Mouse (Mus musculus) T-helper 1 cell (primary cell): ENCODE data around the gene Gm4353.
"Not testable (repeated sequence)": the region's sequence is repeated elsewhere in the genome, so short reads cannot be mapped to it uniquely, and the experiment has no call there.

Experiments used
- in situ Hi-C: fragments of 300-600 bp; cut with MboI, MseI; formaldehyde crosslinking; loops from one replicate; pipeline ENCODE4 v1.15.1; 2025; ENCODE audit warnings: high pct_unique_total_duplicates

Gene Gm4353

DNA sequence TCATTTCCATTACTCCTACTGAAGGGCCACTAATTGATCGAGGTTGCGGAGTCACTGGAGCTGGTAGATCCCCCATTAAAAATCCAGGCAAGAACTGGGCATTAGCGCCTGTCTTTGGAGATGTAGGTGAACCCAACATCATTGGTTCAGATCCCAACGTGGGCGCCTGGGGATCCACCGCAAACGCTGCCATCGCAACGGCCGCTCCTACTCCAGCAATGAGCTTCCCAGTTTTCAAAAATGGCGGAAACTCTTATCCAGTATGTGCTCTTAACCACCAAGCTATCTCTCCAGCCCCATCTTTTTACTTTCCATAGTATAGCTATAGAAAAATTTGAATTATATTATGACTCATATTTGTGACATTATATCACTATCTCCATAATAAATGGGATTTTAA lies at the start of gene Gm4353:
Gm4353 (minus strand) TSS at position 270 of the 400 bp plus-strand sequence.
- in situ Hi-C loops: not testable (repeated sequence)

DNA sequence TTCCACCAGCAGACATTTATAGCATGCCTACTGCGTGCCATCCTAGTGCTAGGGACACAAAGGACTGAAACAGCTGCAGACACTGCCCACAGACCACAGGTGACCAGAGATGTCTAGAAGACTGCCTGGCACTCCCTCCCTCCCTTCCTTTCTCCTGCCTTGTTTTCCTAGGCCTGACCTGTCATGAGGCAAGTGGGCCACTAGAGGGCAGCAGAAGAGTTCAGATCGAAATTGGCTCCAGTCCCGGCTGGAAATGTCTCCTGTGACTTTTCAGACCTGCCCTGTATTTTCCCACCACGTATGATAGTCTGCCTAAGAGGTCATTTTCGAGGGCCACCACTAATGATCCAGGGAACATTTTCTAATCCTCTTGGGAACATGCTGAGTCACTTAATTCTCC lies 47.6 kb upstream of the Gm4353 start:
- in situ Hi-C loops: no loop called here

DNA sequence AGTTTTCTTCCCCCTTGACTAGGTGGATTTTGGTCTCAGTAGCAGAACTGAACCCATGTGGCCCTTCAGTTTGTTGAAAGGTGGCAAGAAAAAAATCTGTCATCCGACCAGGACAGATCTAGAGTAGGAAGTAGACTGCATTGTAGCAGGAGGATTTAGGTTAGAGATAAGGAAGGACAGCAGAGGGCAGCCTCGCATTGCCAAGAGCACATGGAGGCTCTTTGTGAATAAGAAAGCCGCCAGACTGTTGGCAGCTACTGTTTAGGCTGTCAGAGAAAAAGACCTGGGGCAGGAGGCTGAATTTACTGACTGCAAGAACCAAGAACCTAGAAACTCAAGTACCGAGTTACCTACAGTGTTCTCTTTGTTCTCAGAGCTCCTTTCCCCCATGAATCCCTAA lies 47.0 kb upstream of the Gm4353 start:
- in situ Hi-C loops: no loop called here

DNA sequence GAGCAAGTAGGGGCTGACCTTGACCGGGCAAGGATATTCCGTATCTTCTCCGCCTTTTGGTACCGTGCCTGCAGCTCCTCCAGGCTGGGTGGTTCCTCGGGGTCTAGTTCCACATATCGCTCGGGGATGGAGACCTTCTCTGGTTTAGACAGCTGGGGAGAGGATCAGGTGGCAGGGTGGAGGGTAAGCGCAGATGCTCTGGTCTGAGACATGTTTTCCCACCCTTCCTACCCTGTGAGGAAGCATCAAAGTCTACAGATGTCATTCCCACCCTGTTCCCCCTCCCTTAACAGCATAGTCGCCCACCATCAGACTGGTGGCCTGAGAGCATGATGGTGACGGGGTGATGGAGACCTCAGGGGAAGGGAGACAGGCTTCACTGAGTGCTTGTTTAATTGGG lies 44.9 kb upstream of the Gm4353 start:
- in situ Hi-C loops: no loop called here

DNA sequence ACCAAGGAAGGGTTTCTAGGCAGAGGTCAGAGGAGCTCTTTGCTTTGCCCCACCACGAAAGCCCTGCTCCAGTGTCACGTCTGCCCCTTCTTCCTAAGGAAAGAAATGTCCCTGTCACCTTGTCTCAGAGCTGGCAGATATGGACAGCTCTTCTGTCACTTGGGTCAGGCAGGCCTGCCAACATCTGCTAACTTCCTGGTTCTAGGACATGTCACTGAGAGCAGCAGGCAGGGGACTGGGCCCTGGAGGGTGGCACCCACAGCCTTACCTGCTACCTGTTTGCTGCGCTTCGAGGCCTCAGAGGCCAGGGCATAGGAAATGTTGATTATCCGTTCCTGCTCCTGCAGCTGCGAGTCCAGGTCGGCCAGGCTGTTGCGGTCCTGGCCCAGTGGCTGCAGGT lies 43.9 kb upstream of the Gm4353 start:
- in situ Hi-C loops: no loop called here

DNA sequence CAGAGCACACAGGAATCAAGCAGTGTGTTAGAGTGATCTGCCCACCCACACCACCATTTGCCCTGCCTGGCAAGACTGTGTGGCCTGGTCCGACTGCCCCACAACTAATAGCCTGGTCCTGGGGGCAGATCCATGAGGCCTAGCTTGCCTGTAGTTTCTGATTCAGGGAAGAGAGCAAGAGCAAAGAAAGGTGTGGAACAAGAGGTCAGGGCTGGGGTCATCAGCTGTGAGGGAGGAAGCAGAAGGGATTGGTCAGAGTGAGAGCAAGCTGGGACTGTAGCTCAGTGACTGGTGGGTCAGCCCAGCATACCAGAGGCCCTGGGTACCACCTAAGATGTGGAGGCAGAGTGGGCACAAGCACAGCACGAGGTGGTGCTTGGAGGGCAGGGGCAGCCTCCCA lies 42.6 kb upstream of the Gm4353 start:
- in situ Hi-C loops: no loop called here

DNA sequence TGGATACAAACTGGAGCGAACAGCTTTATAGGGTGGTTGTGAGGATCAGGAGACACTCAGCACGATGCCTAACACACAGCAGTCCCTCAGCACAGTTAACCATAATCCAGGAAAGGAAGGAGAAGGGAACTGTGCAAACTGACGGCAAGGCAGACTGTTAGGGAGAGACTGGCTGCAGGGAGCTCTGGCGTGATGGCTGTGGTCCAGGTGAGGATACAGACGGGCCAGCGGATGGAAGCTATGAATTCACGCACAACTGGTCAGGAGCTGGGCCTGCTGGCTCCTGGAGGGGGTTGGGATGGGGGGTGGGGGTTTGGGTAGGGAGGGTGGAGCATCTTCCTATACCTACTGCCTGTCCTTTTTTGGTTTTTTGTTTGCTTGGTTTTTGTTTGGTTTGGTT lies 41.2 kb upstream of the Gm4353 start:
- in situ Hi-C loops: no loop called here

DNA sequence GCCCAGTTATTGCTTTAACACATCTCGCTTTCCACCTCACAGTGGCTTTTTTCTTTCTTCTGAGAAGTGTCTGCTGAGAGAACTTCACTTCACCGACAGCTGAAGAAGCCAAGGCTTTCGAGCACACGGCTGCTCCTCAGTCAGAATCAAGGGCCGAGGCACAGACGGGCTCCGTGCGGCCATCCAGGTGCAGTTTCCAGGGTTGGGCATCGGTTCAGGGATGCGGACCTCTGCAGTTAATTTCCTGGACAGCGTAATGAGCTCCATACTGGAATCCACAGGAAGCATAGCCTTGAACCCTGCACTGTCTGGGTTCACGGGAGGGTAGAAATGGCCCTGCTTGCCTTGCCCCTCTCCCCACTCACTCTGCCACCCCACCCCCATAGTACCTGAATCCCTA lies 39.6 kb upstream of the Gm4353 start:
- in situ Hi-C loops: no loop called here

DNA sequence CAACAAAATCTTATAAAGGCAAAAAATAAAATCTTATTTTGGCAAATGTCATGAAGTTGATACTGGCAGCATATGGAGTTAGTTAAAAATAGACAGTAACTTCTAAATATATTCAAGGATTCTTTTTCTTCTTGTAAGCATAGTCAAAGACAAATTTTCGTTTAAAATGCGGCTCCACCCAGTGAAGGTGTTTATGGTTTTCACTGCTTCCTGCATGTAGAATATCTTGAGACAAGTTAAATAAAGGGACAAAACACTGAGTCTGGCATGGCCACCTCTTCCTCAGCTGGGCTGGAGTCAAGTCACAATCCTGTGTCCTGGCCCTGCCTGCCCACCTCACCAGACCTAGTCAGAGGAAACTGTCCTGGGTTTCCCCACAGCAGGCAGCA lies 39.2 kb upstream of the Gm4353 start:
- in situ Hi-C loops: no loop called here

DNA sequence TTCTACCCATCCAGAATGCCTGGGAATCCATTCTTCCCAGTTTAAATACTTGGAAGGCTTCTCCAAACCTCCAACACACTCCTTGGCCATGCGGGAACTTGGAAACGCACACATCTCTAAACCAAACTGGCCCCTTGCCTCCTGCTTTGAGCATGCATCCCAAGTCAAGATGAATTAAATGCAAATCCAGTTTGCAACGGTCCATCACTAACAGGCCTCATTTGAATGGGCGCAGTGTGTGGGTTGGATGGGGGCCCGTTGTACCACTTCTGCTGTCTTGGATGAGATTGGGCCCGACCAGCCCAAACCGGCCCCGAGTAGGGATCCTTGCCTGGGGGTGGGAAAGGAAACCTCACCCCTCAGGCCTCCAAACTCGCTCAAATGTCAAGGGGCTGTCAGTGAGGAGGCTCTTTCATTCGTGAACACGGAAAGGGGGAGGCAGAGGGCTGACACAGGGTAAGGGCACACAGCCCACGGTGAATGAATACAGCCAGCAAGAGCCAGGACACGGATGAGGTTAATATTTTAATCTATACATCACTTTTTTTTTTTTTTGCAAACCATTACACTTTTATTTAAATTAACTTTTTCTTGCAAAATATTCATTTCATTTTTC lies 38.7 kb upstream of the Gm4353 start:
- in situ Hi-C loops: no loop called here

DNA sequence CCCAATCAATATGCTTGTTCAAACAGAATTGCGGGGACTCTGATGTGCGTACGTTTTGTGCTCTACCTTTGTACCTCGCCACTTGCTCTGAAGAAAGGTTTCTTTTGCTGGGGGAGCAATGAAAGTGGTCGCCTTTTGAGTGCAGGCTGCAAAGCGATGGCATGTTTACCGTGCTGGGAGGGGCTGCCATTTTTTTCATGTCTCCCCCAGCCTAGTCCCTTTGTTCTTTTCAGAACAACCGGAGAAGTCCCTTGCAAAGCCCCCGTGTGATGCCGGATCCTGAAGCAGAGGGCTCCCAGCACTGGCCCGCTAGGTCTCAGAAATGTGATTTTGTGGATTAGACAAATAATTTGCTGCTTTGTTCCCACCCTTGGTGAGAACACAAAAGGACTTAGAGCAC lies 36.8 kb upstream of the Gm4353 start:
- in situ Hi-C loops: no loop called here

DNA sequence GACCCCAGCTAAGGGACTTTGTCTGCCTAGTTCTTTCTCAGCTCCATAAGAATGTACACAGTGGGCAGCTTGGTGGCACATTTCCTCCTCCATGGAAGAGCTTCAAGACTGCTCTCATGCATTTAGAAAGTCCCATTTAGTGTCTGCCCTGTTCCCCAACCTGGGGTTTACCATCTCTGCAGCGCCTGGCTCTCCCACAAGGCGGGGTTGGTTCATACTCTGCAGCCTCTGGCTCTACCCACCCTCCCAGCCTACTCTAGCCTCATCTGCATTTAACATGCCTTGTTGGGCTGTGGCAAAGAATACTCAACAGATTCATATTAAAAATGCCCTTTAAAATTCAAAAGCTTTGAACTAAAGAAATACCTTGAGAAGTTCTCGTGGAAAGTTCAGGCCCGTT lies 36.3 kb upstream of the Gm4353 start:
- in situ Hi-C loops: no loop called here

DNA sequence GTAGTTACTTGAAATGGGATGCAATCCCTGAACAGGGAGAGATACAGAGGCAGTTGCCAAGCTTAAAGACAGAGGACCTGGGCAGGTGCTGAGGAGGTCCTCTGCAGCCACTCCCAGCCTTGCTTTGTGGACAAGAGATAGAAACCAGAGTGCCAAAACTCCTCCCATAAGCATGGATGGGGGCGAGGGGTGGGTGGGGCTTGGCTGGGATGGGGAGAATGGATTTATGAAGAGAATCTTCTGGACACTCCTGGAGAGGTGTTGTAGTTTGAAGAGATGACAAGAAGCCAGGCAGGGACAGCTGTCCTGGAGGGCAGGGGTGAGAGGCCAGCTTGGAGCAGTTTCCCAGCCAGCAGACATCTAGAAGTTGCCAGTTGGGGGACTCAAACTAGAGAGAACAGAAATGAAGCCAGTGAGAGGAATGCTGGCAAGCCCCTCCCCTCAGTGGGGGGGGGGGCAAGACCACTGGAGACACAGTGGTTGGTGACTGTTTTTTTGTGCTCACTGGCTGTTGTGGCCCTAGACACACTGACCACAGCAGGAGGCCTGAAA lies 34.9 kb upstream of the Gm4353 start:
- in situ Hi-C loops: no loop called here

DNA sequence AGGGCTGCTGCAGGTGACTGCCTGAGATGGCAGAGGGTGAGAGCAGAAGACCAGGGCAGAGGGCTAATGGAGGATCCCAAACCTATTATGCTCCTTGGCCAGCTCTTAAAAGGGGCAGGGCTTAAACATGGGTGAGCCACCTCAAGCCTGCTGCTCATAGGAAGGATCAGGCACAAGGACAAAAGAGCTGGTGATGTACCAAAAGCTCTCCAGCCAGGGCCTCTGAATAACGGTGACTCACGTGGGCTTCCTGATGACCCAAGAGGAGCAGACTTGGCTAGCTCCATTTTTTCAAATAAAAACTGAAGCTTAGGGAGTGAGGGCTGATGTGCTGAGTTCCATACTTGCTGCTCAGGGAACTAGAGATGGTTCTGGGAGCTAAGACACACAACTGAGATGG lies 31.6 kb upstream of the Gm4353 start:
- in situ Hi-C loops: no loop called here

DNA sequence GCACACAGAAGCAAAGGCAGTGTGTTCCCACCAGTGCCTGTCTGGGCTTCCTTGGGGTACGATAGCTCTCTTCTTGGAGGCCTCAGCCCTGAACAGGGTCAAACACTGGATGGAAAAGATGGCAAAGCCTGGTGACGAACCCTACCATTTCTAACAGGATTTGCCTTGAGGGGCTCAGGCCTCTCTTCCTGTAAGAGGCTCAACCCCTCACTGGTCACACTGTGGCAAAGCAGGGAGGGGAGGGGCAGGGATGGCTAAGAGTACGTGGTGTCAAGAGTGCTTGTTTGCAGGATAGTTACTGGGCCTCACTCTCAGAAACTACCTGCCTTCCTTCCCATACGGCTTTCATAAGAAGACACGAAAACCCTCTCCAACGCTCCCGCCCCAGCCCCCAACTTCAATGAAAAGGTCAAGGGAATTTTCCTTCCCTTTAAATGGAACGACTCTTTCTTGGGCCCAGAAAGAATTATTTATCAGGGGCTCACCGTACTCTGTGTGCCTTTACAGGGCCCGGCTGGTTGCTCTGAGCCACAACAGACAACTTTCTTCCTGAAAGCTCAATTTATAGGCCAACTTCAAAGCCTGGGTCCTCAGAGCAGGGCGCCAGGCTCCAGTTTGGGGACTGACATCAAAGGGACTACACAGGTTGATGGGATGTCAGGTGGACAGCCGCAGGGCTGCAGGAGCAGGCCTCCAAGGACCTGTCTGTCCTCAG lies 30.9 kb upstream of the Gm4353 start:
- in situ Hi-C loops: no loop called here

DNA sequence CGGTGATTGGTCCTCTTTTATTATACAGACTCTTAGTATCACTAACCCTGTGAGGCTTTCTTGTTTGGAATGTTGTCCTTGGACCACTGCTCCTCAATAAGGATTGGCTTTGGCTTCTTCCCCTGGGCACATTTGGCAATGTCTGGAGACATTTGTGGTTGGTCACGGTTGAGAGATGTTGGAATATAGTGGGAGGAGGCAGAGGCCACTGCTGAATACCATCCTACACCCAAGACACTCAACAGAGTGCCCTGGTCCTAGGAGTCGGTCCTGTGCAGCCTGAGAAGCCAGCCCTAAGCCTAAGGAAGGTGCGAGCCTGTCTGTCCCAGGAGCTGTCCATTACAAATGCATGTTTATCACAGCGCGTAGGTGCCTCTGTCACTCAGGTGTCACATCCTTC lies 27.1 kb upstream of the Gm4353 start:
- in situ Hi-C loops: no loop called here

DNA sequence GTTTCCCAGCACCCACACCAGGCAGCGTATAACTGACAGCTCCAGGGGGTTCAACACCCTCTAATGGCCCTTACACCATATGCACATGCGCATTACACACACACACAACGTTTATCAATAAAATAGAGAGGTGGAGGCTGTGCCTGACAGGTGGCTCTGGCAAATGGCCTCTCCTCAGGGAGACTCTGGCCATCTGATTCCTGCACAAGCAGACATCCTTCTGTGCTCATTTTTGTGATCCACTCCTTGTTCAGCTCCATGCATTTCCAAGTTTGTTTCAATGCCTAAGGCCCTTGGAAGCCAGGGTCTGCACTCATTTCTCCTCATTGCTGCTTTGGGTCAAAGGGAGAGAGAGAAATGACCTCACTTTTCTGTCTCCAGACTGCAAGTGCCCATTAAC lies 26.2 kb upstream of the Gm4353 start:
- in situ Hi-C loops: no loop called here

DNA sequence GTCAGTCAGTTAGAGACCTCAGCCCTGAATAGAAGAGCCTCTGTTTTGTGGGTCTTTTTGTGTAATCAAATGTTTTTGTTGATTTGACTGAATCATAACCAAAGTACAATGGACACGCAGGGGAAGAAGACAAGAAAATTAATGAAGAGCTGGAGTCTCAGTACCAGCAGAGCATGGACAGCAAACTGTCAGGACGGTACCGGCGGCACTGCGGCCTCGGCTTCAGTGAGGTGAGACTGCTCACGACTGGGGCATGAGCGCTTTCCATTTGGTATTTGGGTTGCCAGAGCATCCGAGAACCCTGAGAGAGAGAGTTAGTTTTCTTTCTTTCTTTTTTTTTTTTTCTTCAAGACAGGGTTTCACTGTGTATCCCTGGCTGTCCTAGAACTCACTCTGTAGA lies 18.7 kb upstream of the Gm4353 start:
- in situ Hi-C loops: no loop called here

DNA sequence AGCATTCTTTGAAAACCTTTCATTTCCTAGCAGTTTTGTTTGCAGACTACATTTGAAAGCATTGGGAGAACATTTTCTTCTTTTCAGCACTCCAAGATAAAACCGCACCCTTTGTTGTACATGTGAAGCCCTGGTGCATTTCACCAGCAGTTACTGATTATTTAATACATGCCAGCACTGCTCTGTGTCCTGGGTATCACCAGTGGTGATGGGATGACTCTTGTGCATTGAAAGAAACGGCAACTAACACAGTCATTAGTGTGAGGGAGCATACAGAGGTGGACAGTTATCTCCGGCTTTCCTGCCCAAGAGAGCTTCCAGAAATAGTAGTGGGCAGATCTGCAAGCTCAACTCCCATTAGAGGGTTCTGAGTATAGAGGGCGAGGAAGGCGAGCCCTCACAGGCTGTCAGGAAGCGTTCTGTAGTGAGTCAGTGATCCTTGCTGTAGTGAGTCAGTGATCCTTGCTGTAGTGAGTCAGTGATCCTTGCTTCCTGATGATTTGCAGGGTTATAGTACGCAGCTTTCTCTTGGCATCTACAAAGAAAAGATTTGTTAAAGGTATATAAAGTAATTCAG lies 15.6 kb upstream of the Gm4353 start:
- in situ Hi-C loops: no loop called here

DNA sequence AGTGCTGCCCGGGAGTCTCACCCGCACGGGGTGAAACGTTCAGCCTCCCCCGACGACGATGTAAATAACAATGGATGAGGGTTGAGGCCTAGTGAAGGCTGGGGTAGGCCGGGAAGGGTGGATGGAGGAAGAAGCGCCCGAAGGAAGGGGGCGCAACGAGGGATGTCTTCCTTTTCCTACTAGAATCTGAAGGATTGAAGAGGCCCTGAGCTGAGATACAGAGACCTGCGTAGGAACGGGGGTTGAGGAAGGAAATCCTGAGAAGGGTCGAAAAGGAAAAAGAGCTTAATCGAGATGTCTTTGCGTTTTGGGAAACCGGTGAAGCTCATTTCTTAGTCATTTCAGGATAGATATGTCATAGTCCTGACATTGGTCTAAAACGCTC lies 9.0 kb upstream of the Gm4353 start:
- in situ Hi-C loops: no loop called here

DNA sequence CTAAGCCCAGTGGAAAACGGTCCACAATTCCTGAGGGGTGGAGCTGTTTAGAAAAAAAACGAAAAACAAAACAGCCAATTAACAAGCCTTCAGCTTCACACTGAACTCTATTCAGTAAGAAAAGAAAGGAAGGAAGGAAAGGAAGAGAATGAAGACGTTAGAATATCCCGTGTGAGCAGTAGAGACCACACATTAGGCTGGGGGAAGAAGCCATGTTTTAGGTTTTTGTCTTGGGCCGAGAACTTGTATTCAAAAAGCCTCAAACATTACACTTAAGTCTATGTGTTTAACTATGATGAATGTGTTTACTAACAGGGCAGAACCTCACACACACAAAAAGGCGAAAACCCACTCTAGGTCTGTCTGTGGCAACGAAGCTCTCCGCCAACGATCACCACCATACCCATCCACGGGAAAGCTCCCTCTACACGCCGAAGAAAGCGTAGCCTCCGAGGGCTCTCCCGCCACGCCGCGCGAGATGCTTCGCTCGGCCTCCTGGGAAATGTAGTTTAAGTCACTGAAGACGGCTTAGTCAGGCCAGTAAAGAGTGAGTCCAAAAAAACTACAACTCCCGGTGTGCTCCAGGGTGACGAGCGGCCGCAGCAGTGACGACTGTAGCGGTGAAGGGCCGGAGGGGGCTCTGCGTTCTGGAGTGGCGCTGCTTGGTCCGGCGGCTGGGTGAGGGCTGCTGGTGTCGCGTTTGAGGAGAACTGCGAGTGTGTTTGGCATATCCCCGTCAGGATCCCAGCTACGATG lies 8.5 kb upstream of the Gm4353 start:
- in situ Hi-C loops: no loop called here

DNA sequence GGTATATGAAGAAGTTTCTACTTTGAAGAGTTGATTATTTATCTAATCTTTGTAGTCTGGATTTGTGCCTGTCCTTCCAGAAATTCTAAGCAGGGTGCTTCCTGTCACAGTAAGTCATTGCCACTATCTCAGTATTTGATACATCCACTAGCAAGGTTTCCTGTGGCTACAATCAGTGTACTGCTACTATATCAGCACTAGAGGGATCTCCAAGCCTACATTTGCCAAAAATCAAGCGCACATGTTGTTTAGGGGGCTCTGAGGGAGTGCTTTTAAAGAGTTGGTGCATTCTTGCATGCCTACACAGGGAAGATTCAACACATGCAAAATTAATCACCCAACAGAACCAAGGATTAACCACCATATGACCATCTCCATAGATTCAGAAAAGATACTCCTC lies 23.7 kb downstream of the Gm4353 start:
- in situ Hi-C loops: no loop called here
